ENCODE assay signal across 7 mouse cellular contexts in the genomic region with DNA sequence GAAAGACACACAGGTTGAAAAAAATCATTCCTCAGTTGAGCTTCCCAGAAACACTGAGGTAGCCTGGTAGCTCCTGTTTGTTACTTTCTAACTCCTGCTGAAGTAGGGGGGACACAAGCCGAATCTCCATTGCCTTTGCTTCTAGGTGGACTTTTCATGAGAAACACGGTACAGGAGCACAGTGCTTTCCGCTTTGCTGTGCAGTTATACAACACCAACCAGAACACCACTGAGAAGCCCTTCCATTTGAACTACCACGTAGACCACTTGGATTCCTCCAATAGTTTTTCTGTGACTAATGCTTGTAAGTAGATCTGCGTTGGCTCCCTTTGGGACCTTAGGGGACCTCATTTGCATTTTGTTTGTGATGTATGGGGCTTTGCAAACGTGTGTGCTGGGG. TPM values are rescaled to one million over a fixed set of nuclear protein-coding genes. Genes with fewer than 3 reads are reported as not detected.
DNase-seq lines count a peak whose midpoint lies in the region; ATAC-seq and TF ChIP-seq lines count a peak whose summit lies in the region.

No protein-coding gene starts in this region.

- DNase-seq in stomach, postnatal 0 days (ENCODE audit: low spot score), result no peak
- DNase-seq in heart, adult 2 months, result no peak

- TF ChIP-seq POLR2A in heart, adult 2 months (IDR thresholded peaks at IDR 0.05; ENCODE audit: insufficient read depth, low read depth, low read length), result no peak

- H3K4me1 ChIP-seq in megakaryocyte, embryonic 14.5 days, result peaks cover 17% of the 10 kb centered on the region
- peaks cover 6% of the 10 kb centered on the region; the same call in 1 of the 2 replicates for H3K4me1 ChIP-seq in forebrain, embryonic 12.5 days
- 0 out of 2 replicates have a peak, but pooled peaks cover 3% of the 10 kb centered on the region for H3K4me1 ChIP-seq in limb, embryonic 12.5 days (replicated peaks)
- no peaks in the 10 kb centered on the region for H3K4me1 ChIP-seq in stomach, postnatal 0 days (replicated peaks; ENCODE audit: control insufficient read depth, insufficient read depth)
- H3K4me1 ChIP-seq in heart, adult 2 months (ENCODE audit: control insufficient read depth, insufficient read depth, low read length), result no peaks in the 10 kb centered on the region; the same call in 1 of the 2 replicates

- no peaks in the 10 kb centered on the region for H3K36me3 ChIP-seq in megakaryocyte, embryonic 14.5 days (replicated peaks; ENCODE audit: low read length)
- no peaks in the 10 kb centered on the region for H3K36me3 ChIP-seq in forebrain, embryonic 12.5 days (replicated peaks)
- no peaks in the 10 kb centered on the region for H3K36me3 ChIP-seq in limb, embryonic 12.5 days
- no peaks in the 10 kb centered on the region for H3K36me3 ChIP-seq in stomach, postnatal 0 days (ENCODE audit: control insufficient read depth, insufficient read depth, low read length)
- no peaks in the 10 kb centered on the region for H3K36me3 ChIP-seq in heart, adult 2 months (ENCODE audit: control insufficient read depth, insufficient read depth, low read length)

- WGBS in forebrain, embryonic 12.5 days, result 21% methylated on average over 6 of the region's 6 CpGs
- WGBS in limb, embryonic 12.5 days, result 18% methylated on average over 6 of the region's 6 CpGs
- 29% methylated on average over 6 of the region's 6 CpGs for WGBS in stomach, postnatal 0 days
- 34% methylated on average over 6 of the region's 6 CpGs for WGBS in heart, adult 2 months

- no peaks in the 10 kb centered on the region for H3K9me3 ChIP-seq in megakaryocyte, embryonic 14.5 days
- H3K9me3 ChIP-seq in forebrain, embryonic 12.5 days, result no peaks in the 10 kb centered on the region
- no peaks in the 10 kb centered on the region for H3K9me3 ChIP-seq in limb, embryonic 12.5 days
- H3K9me3 ChIP-seq in stomach, postnatal 0 days (ENCODE audit: control insufficient read depth, low read length), result no peaks in the 10 kb centered on the region

- intact Hi-C loops in heart, adult 2 months (cut with DNase I), result no loop called here

- no peak for ATAC-seq in megakaryocyte, adult 5-6 weeks (ENCODE audit: poor library complexity, severe bottlenecking)
- ATAC-seq in forebrain, embryonic 12.5 days (ENCODE audit: low FRiP score), result no peak
- no peak for ATAC-seq in limb, embryonic 12.5 days (ENCODE audit: insufficient number of reproducible peaks, insufficient read depth, low FRiP score, low TSS enrichment, low read depth)
- no peak for ATAC-seq in stomach, postnatal 0 days (ENCODE audit: low FRiP score, low TSS enrichment)
- ATAC-seq in CD4-positive, CD25-positive, alpha-beta regulatory T cell, adult 4 months, result no peak

- H3K27me3 ChIP-seq in megakaryocyte, embryonic 14.5 days (replicated peaks), result peaks cover 44% of the 10 kb centered on the region
- H3K27me3 ChIP-seq in forebrain, embryonic 12.5 days, result peaks cover 15% of the 10 kb centered on the region
- peaks cover 22% of the 10 kb centered on the region for H3K27me3 ChIP-seq in limb, embryonic 12.5 days
- no peaks in the 10 kb centered on the region for H3K27me3 ChIP-seq in stomach, postnatal 0 days (ENCODE audit: control insufficient read depth, insufficient read depth, low read length)
- no peaks in the 10 kb centered on the region for H3K27me3 ChIP-seq in heart, adult 2 months (ENCODE audit: control insufficient read depth, insufficient read depth, low read length)

- H3K27ac ChIP-seq in forebrain, embryonic 12.5 days, result no peak overlapping the region
- no peak overlapping the region for H3K27ac ChIP-seq in limb, embryonic 12.5 days
- H3K27ac ChIP-seq in stomach, postnatal 0 days (replicated peaks), result no peak overlapping the region
- no peak overlapping the region for H3K27ac ChIP-seq in heart, adult 2 months

- no peaks in the 10 kb centered on the region for H3K79me2 ChIP-seq in heart, adult 2 months (replicated peaks; ENCODE audit: control insufficient read depth, insufficient read depth, low read length)

- no peak overlapping the region for H3K9ac ChIP-seq in forebrain, embryonic 12.5 days
- no peak overlapping the region for H3K9ac ChIP-seq in limb, embryonic 12.5 days (replicated peaks)
- no peak overlapping the region for H3K9ac ChIP-seq in stomach, postnatal 0 days (ENCODE audit: low read length)
- H3K9ac ChIP-seq in heart, adult 2 months (ENCODE audit: low read depth, low read length), result no peak overlapping the region

- H3K4me2 ChIP-seq in forebrain, embryonic 12.5 days, result peak overlapping the region; percentile 66
- peak overlapping the region; percentile 66 for H3K4me2 ChIP-seq in limb, embryonic 12.5 days
- H3K4me2 ChIP-seq in stomach, postnatal 0 days (replicated peaks; ENCODE audit: low read depth), result peak overlapping the region; percentile 53

- no peak for TF ChIP-seq CTCF in stomach, postnatal 0 days (IDR thresholded peaks at IDR 0.05; ENCODE audit: low read depth)
- TF ChIP-seq CTCF in heart, adult 2 months (IDR thresholded peaks at IDR 0.05), result no peak

- peak overlapping the region; percentile 91 for H3K4me3 ChIP-seq in megakaryocyte, embryonic 14.5 days (replicated peaks)
- peak overlapping the region; percentile 42; the same call in 1 of the 2 replicates for H3K4me3 ChIP-seq in forebrain, embryonic 12.5 days (replicated peaks)
- peak overlapping the region; percentile 42 for H3K4me3 ChIP-seq in limb, embryonic 12.5 days (replicated peaks)
- peak overlapping the region; percentile 44; the same call in 1 of the 2 replicates for H3K4me3 ChIP-seq in stomach, postnatal 0 days (ENCODE audit: low read depth, low read length)
- H3K4me3 ChIP-seq in heart, adult 2 months, result no peak overlapping the region

- no peak for TF ChIP-seq EP300 in stomach, postnatal 0 days (optimal IDR thresholded peaks at IDR 0.05)
- TF ChIP-seq EP300 in heart, adult 2 months (IDR thresholded peaks at IDR 0.05; ENCODE audit: insufficient read depth, low read depth, low read length), result no peak

RNA-seq across cellular contexts. Expression of a gene that starts 2.0 kb away (rescaled TPM):
- polyA plus RNA-seq in megakaryocyte, embryonic 14.5 days (2012; ENCODE audit: insufficient read depth, low replicate concordance), result 0.20 TPM in 1 of 2 replicates, not detected in the other
- 64.7 and 66.8 TPM in 2 replicates for total RNA-seq in megakaryocyte, adult 5-6 weeks (2015)
- 36.9 and 43.7 TPM in 2 replicates for total RNA-seq in megakaryocyte, adult 5-6 weeks (2017)
- 4.1 TPM in 2 replicates for polyA plus RNA-seq in forebrain, embryonic 12.5 days (2016; fragmentation: Nextera tagmentation; extraction: Ambion mirVana)
- 2.8 TPM in 2 replicates for polyA plus RNA-seq in limb, embryonic 12.5 days (2016; fragmentation: Nextera tagmentation; extraction: Ambion mirVana)
- 1.9 and 2.1 TPM in 2 replicates for polyA plus RNA-seq in stomach, postnatal 0 days (2015; fragmentation: Nextera tagmentation; extraction: Ambion mirVana)
- total RNA-seq in heart, adult 2 months (2021), result 1 to 10 TPM in 1 of 2 experiments, under 1 TPM in 1; 0.98 to 1.1 TPM
- 0.49 and 2.0 TPM in 2 replicates for polyA plus RNA-seq in heart, adult 2 months (2012; rRNA removed)
- polyA plus RNA-seq in CD4-positive, CD25-positive, alpha-beta regulatory T cell, adult 4 months (2017; shearing (Covaris generic)), result not detected
